Mouse (Mus musculus): ENCODE measurements around the gene Adap1.

Gene Adap1

DNA sequence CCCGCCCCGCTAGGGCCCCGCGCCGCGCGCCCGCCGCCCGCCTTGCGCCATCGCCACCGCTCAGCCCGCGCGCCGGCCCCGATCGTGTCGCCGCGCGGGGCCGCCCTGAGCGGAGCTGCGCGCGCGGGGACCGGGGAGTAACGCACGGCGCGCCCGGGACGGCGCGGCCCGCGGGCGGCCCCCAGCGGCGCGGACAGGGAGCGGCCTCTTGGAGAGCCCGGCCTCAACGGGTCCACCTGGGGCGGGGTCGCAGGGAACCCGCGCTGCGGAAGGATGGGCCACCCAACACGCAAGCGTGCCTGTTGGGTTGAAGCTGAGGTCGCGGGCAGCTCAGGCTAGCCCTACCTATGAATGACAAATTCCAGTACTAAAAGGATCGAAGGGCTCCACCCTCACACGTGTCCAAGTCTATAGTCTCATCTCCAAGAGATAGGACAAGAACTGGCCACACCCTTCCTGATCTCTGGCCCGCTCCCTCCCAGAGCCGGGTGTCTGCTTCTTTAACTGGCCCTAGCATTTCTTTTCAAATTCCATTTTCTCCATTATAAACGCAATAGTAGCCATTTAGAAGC is at the start of gene Adap1:
Gene Adap1, minus strand, starts transcription at position 228 of the 572 bp plus-strand sequence.
- DNase-seq, result peak; percentile 96

DNA sequence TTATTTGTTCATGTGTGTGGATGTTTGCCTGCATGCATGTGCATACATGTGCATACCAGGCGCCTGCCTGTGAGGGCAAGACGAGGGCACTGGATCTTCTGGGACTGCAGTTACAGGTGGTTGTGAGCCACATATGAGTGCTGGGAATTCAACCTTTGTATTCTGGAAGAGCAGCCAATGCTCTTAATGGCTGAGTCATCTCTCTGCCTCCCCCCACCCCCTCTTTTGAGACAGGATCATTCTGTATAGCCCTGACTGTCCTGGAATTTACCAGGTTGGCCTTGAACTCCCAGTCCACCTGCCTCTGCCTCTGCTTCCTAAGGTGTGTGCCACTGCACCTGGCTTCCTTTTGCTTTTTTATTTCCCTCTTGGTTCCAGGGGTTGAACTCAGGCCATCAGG is 49.4 kb upstream of the Adap1 start:
- DNase-seq, result no peak

DNA sequence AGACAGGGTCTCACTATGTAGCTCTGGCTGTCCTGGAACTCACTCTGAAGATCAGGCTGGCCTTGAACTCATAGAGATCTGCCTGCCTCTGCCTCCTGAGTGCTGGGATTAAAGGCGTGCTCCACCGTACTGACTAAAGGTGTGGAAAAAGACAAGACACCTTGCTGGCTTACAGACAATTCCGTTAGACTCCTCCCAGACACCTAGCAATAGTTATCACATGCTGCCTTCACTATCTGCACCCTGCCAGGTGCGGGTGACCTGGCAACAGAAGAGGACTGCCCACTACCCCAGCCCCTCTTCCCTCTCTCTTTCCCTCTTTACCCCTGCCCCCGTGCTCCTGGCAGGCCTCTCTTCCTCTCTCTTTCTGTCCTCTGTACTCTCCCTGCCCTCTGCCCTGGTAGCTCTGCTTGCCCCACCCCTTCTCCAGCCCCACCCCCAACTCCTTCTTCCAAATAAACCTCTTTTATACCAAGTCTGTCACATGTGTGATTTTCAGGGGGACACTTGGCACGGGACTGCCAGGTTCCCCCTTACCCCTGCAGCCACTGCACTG is 48.5 kb upstream of the Adap1 start:
- DNase-seq, result peak; percentile 91

- DNase-seq, result no peak
Observed at GRCm38 (mm10) chr5:139373126-139373525, 47.7 kb upstream of the Adap1 start.

- peak; percentile 100 for DNase-seq
Observed at GRCm38 (mm10) chr5:139371631-139372401, 46.4 kb upstream of the Adap1 start.

DNA sequence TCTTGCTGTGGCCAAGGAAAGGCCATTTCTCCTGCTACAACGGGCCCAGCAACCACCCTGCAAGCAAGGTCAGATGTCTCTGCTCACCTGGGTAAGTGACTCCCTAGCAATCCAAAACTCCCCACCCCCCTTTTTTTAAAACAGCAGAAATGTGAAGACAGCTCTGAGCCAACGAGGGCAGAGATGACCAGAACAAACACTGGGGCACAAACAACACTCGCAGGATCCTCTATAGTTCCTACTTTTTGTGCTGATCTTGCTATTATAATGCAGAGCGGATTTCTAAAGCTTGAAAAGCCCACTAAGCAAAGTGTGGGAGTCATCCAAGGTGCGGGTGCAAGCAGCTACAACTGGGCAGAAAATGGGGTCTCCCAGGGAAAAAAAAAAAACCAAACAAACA is 45.7 kb upstream of the Adap1 start:
- DNase-seq, result no peak

GRCm38 (mm10) chr5:139370336-139370735 is 44.9 kb upstream of the Adap1 start:
- DNase-seq, result peak; percentile 94

GRCm38 (mm10) chr5:139368638-139369320 is 43.4 kb upstream of the Adap1 start:
- no peak for DNase-seq

- DNase-seq, result no peak
Observed at GRCm38 (mm10) chr5:139367884-139368458, 42.5 kb upstream of the Adap1 start.

DNA sequence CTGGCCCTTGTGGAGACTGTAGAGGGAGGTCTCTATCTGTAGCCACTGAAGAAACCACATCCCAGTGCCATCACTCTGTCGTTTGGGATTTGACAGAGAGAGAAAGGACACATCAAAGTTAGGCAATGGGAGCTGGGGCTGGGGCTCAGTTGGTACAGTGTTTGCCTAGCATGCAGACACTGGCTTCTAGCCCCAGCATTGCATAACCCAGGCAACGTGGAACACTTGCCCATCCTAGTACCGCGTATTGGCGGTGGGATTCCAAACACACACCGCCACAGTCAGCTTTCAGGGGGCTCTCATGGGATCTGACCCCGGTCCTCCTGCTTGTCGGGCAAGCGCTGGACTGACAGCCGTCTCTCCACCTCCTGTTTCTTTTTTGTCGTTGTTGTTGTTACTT is 41.1 kb upstream of the Adap1 start:
- peak; percentile 94 for DNase-seq

- peak; percentile 98 for DNase-seq
Observed at GRCm38 (mm10) chr5:139365827-139366226, 40.4 kb upstream of the Adap1 start.

DNA sequence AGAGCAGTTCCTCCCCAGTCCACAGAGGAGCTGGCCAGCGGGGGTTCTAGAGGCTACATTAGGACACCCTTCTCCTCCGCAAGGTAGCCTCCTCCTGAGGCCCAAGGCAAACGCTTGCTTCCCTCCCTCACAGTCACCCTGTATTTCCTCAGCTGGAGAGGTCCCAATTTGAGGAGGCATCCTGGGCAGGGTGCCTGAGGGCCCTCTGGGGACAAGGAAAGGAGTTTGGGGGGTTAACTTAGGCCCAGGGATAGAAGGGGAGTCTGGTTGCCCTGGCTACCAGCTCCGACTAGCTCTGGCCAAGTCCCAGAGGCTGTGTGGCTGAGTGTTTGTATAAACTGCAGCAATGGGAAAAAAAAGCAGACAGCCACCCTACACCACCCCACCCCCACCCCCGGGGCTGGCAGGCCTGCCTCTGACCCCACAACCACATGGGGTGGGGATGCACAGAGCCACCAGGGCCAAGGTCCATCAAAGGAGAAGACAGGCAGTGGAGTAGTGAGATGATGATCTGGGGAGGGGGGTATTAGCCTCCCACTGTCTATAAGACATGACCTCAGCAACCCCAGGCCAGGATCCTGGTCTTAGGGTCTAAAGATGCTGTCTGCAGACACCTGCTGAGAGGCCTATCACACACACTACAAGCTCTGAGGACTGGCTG is 39.6 kb upstream of the Adap1 start:
- peak; percentile 94 for DNase-seq

- peak; percentile 99 for DNase-seq
Observed at GRCm38 (mm10) chr5:139364260-139364910, 39.0 kb upstream of the Adap1 start.

DNA sequence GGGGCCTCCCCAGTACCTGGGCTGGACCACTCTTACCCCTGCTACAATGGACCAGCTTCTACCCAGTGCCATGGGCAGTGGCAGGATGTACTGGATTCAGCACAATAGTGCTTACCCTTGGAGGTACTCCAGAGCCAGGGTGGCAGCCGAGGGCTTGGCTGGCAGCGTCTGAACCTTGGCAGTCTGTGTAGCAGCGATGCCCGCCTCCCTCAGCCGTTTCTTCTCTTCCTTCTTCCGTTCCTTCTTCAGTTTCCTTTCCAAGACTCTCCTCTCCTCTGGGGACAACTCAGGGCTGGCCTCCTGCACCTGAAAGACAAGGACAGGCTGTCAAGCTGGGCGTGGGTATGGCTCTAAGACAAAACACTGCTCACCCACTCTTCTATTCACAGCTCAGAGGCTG is 38.4 kb upstream of the Adap1 start:
- DNase-seq, result peak; percentile 94

- DNase-seq, result no peak
Observed at GRCm38 (mm10) chr5:139359244-139359643, 33.8 kb upstream of the Adap1 start.

GRCm38 (mm10) chr5:139358653-139359052 is 33.2 kb upstream of the Adap1 start:
- peak; percentile 96 for DNase-seq

DNA sequence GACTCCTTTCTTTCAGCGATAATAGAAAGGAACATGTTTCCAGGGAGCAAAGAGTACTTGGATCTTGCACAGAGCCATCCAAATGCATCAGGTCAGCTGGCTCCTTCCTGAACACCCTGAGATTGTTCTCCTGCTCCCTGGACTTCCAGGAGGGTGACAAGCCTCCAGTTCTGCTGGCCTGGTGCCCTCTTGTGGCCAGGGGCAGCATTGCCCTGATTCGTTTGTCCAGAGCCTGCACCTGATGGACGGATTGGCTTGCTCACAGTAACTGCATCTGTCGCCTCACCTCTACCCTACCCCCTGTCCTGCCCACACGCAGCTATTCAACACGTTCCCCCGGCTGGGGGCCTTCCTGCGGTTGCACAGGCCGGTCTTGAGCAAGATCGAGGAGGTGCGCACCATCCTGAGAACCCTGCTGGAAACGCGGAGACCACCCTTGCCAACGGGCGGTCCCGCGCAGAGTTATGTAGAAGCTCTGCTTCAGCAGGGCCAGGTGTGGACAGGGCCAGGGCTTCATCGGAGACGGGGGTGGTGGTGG is 29.9 kb upstream of the Adap1 start:
- peak; percentile 95 for DNase-seq

- no peak for DNase-seq
Observed at GRCm38 (mm10) chr5:139353946-139354345, 28.5 kb upstream of the Adap1 start.

GRCm38 (mm10) chr5:139353496-139353895 is 28.1 kb upstream of the Adap1 start:
- no peak for DNase-seq

GRCm38 (mm10) chr5:139352317-139352716 is 26.9 kb upstream of the Adap1 start, which contains the start of gene Cyp2w1:
TSS of gene Cyp2w1 (plus strand) at chr5:139352617.
- DNase-seq, result no peak

- no peak for DNase-seq
Observed at GRCm38 (mm10) chr5:139351628-139352027, 26.2 kb upstream of the Adap1 start.

- DNase-seq, result no peak
Observed at GRCm38 (mm10) chr5:139351134-139351533, 25.7 kb upstream of the Adap1 start, which contains the start of gene Cox19. TSS of gene Cox19 (minus strand) at chr5:139351418.

Measured in heart, adult 11 months (tissue).